Mouse (Mus musculus) forebrain, embryonic 11.5 days (tissue): Measurements from ENCODE around the gene Ccdc8. TPM values are rescaled to one million over a fixed set of nuclear protein-coding genes. Genes with fewer than 3 reads are reported as not detected.
A peak's percentile ranks its signal among the peaks of the same experiment; 100 is the strongest.
"Not testable (repeated sequence)": the region's sequence is repeated elsewhere in the genome, so short reads cannot be mapped to it uniquely, and the experiment has no call there.

Source experiments
- ATAC-seq: fragments of 200-750 bp; cut with Nextera tagmentation; replicated peaks from 2 replicates; pipeline ENCODE4 v1.8.0; 2017; ENCODE audit warnings: moderate TSS enrichment; ENCODE audit not compliant: low FRiP score
- DNase-seq: peaks from one replicate; pipeline ENCODE4 v3.0.0-alpha.2; 2017; ENCODE audit warnings: low spot score
- H3K27ac ChIP-seq: fragments of 300-500 bp; sonication (generic); 2 replicates; pipeline ENCODE4 v1.5.1; 2014; ENCODE audit warnings: low read depth, low read length
- H3K27me3 ChIP-seq: fragments of 300-500 bp; sonication (generic); 2 replicates; pipeline ENCODE4 v1.6.1; 2014; ENCODE audit warnings: mild to moderate bottlenecking, low read length, mixed read lengths; ENCODE audit not compliant: control insufficient read depth, insufficient read depth
- H3K36me3 ChIP-seq: fragments of 300-500 bp; sonication (generic); 2 replicates; pipeline ENCODE4 v1.6.1; 2014; ENCODE audit warnings: mild to moderate bottlenecking, low read length, moderate library complexity, mixed read lengths; ENCODE audit not compliant: control insufficient read depth, insufficient read depth
- H3K4me1 ChIP-seq: fragments of 300-500 bp; sonication (generic); replicated peaks from 2 replicates; pipeline ENCODE4 v1.6.1; 2014; ENCODE audit warnings: low read length, mixed read lengths; ENCODE audit not compliant: control insufficient read depth, insufficient read depth
- H3K4me2 ChIP-seq: fragments of 300-500 bp; sonication (generic); 2 replicates; pipeline ENCODE4 v1.6.1; 2014; ENCODE audit warnings: low read depth, mild to moderate bottlenecking, low read length, moderate library complexity, mixed read lengths; ENCODE audit not compliant: severe bottlenecking
- H3K4me3 ChIP-seq: fragments of 300-500 bp; sonication (generic); 2 replicates; pipeline ENCODE4 v1.5.1; 2014; ENCODE audit warnings: low read depth, low read length
- H3K9ac ChIP-seq: fragments of 300-500 bp; sonication (generic); 2 replicates; pipeline ENCODE4 v1.6.1; 2014; ENCODE audit warnings: low read length
- H3K9me3 ChIP-seq: fragments of 300-500 bp; sonication (generic); 2 replicates; pipeline ENCODE4 v1.6.1; 2016; ENCODE audit warnings: low read length, mixed read lengths; ENCODE audit not compliant: control insufficient read depth
- WGBS: fragments of 180-500 bp; shearing (Covaris S2); extraction: QIAGEN DNeasy Blood & Tissue Kit; methylation state at CpG from one replicate; pipeline ENCODE4 v1.1.7; 2014; 5-methylcytosine and 5-hydroxymethylcytosine counted together
- polyA plus RNA-seq: library from polyadenylated mRNA; unstranded; fragments of >200 nt; fragmentation: Nextera tagmentation; extraction: Ambion mirVana; gene quantifications from 2 replicates; pipeline ENCODE4 v1.2.1, GENCODE M21; 2014

The Ccdc8 gene
- polyA plus RNA-seq, 1 experiment from 2014 or later: 19.0 TPM

DNA sequence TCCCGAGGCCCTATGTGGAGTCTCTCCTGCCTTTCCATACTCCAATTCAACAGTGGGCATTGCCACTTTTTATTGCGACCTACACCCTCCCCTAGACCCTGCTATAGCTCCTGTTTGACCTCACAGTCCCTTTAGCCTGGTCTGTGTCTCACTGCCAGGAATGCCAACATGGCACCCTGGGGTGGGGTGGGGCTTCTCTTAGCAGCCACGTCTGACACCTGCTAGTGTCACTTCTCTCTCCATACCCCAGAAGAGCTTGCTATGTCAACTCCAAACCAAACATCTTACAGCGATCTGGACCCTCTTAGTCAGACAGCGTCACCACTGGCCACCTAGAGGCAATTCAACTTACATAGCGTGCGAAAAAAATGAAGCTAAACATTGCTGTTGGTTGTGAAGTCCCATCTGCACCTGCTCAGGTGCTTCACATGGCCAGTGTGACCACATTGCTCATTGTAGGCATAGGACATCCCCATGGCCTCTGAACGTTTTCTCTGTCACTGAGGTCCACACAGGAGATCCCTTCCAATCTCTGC lies 43.5 kb upstream of the Ccdc8 start:
- H3K9ac ChIP-seq: no peak overlapping the region; the same call in 1 of the 2 replicates
- H3K4me3 ChIP-seq: no peak overlapping the region
- peaks cover 21% of the 10 kb centered on the region for H3K4me1 ChIP-seq
- H3K27me3 ChIP-seq: peaks cover 46% of the 10 kb centered on the region
- no peaks in the 10 kb centered on the region for H3K36me3 ChIP-seq
- H3K9me3 ChIP-seq: no peaks in the 10 kb centered on the region
- H3K4me2 ChIP-seq: no peak overlapping the region
- whole genome bisulfite sequencing: 57% methylated on average over 8 of the region's 8 CpGs
- DNase-seq (no peak), ATAC-seq (no peak)
- no peak overlapping the region for H3K27ac ChIP-seq

DNA sequence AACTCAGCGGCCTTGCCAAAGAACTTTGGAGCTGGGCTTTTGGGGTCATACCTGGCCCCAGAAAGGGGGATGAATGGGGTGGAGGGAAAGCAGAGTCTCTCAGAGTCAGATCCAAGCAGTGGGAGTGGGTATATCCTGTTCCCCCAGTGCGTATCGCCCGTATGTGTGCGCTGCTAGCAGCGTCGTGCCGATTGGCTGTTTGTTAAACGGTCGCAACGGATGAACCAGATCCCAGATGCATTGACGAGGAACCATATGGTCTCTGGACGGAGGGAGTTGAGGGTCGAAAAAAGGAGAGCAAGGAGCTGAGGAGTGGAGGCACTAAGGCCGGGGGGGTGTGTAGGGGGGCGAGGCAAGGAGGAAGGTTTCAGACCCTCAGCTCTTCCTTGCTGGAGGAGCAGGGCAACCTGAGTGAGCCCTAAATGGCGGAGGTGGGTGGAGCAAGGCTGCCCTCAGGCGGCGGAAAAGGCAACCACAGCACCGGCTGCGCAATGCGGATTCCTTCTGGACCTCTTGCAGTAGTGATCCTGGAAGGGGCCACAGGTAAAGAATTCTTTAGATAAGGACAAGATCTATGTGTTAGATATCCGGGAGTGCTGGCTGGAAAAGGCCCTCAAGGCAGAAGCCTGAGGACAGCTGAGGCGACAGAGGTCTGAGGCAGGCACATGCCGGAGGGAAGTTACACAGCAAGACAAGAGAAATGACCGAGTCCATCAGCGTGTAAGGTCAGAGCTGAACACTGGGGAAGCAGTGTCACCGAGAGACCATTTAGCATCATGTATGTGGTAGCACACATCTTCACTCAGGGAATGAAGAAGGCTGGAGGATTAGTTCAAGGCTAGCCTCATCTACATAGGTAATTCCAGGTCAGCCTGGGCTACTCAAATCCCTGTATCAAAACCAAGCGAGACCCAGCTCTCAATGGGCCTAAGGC lies 42.3 kb upstream of the Ccdc8 start:
- peak overlapping the region; percentile 26 for H3K4me3 ChIP-seq
- peaks cover 44% of the 10 kb centered on the region for H3K27me3 ChIP-seq
- WGBS: 12% methylated on average over 29 of the region's 29 CpGs
- no peaks in the 10 kb centered on the region for H3K36me3 ChIP-seq
- peak overlapping the region; percentile 49 for H3K9ac ChIP-seq
- DNase-seq (peak; percentile 92), ATAC-seq (peak; percentile 63)
- no peak overlapping the region for H3K27ac ChIP-seq
- peaks cover 19% of the 10 kb centered on the region for H3K4me1 ChIP-seq
- peak overlapping the region; percentile 54 for H3K4me2 ChIP-seq
- no peaks in the 10 kb centered on the region for H3K9me3 ChIP-seq

DNA sequence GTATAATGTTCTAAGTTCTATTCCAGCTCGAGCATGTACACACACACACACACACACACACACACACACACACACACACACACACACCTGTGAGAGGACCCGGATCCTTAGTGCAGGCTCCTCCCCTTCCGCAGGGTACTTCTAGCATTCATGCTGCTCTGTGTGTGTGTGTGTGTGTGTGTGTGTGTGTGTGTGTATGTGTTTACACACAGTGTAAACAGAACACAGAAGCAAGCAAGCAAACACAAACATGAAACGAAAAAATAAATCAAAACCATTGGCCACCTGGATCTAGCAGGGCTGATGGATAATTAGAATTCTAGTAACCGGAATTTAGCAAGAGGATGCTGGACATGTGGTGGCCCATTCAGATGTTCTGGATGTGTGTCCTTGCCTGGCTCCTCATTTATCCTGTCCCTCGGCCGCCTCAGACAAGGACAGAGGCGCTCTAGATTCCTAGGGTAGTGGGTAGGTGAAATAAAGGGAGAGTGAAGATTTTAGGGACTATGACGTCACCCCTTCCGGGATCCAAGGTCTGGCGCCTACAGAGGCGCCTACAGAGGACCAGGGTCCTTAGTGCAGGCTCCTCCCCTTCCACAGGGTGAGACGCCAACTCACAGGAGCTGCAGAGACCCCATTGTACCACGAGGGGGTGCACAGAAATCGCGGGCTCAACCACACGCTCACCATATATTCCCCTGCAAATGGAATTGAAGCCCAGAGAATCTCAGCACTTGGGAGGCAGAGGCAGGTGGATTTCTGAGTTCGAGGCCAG lies 41.5 kb upstream of the Ccdc8 start:
- Histone ChIP-seq H3K36me3 (no peaks in the 10 kb centered on the region), H3K9me3 (no peaks in the 10 kb centered on the region), H3K27ac (no peak overlapping the region), H3K4me2 (no peak overlapping the region), H3K4me1 (peaks cover 19% of the 10 kb centered on the region), H3K4me3 (no peak overlapping the region), H3K27me3 (peaks cover 35% of the 10 kb centered on the region), H3K9ac (no peak overlapping the region)
- 29% methylated on average over 18 of the region's 18 CpGs for WGBS
- peak; percentile 92 for DNase-seq
- ATAC-seq: peak; percentile 81

DNA sequence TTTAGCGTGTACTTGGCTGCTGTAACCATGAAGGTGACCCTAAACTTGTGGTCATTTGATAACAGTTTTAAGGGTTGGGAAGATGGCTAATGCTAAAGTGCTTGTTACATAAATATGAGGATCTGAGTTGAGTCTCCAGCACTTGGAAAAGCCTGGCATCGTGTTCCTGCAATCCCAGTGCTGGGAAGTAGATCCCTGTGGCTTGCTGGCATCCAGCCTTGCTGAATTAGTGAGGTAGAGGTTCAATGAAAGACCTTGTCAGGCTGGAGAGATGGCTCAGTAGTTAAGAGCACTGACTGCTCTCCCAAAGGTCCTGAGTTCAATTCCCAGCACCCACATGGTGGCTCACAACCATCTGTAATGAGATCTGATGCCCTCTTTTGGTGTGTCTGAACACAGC lies 38.7 kb upstream of the Ccdc8 start:
- H3K4me2 ChIP-seq, DNase-seq, H3K9me3 ChIP-seq, H3K9ac ChIP-seq, H3K27ac ChIP-seq, ATAC-seq, H3K4me1 ChIP-seq, H3K36me3 ChIP-seq, H3K4me3 ChIP-seq, H3K27me3 ChIP-seq: not testable (repeated sequence)
- 64% methylated on average over 2 of the region's 2 CpGs for WGBS

DNA sequence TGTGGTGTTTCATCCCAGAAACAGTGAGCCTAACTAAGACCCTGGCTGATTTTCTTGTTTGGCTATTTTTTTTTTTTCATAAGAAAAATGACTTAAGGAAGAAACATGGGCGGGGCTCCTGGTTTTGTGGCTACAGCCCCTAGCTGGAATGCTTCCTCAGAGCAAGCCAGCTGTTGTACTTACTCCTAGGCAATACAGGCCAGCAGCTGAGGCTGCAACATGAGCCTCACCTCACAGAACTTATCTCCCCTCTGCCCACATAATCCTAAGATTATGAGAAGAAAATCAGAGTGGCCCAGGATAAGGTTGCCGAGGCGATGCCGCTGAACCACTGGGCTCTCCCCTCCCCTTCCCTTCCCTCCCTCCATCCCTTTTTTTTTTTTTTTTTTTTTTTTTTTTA lies 36.8 kb upstream of the Ccdc8 start:
- 89% methylated on average over 4 of the region's 4 CpGs for WGBS
- Histone ChIP-seq H3K4me1 (peaks cover 12% of the 10 kb centered on the region), H3K36me3 (no peaks in the 10 kb centered on the region), H3K4me3 (no peak overlapping the region), H3K9ac (no peak overlapping the region), H3K27ac (no peak overlapping the region), H3K9me3 (no peaks in the 10 kb centered on the region), H3K27me3 (no peaks in the 10 kb centered on the region), H3K4me2 (no peak overlapping the region)
- ATAC-seq (no peak), DNase-seq (no peak)

DNA sequence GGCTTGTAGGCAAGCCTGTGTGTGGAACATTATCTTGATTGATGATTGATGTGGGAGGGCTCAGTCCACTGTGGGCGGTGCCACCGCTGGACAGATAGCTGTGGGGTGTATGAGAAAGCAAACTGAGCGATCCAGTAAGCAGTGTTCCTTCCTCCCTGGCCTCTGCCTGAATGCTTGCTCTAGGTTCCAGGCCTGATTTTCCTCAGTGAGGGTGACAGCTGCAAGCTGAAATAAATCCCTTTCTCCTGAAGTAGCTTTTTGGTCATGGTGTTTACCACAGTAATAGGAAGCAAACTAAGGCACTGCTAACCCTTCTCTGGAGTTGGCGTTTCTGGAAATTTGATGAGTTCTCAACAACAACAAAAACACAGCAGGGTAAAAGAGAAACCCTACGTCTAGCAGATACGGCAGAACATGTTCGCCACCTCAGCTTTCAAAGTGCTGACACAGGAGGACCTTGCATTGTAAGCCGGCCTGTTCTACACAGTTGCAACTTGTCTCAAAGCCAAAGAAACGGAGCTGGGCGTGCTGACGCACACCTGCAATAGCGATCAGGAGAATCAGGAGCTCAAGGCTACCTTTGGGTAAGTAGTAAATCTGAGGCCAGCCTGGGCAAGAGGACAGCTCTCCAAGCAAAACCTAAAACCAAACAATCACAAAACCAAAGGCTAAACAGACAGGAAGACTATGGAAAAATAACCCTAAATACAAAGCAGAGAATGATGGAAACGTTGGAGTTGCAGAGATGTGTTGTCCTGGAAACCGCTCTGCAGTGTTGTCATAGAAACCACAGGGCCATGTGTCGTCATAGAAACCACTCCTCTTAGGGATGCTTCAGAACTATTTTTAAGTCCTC lies 35.9 kb upstream of the Ccdc8 start:
- no peak overlapping the region for H3K9ac ChIP-seq
- H3K4me2 ChIP-seq: no peak overlapping the region
- DNase-seq (no peak), ATAC-seq (no peak)
- no peaks in the 10 kb centered on the region for H3K36me3 ChIP-seq
- H3K27me3 ChIP-seq: no peaks in the 10 kb centered on the region
- WGBS: 61% methylated on average over 15 of the region's 15 CpGs
- H3K4me3 ChIP-seq: no peak overlapping the region
- peak overlapping the region; percentile 55; the same call in 1 of the 2 replicates for H3K27ac ChIP-seq
- no peaks in the 10 kb centered on the region for H3K9me3 ChIP-seq
- H3K4me1 ChIP-seq: peaks cover 11% of the 10 kb centered on the region

DNA sequence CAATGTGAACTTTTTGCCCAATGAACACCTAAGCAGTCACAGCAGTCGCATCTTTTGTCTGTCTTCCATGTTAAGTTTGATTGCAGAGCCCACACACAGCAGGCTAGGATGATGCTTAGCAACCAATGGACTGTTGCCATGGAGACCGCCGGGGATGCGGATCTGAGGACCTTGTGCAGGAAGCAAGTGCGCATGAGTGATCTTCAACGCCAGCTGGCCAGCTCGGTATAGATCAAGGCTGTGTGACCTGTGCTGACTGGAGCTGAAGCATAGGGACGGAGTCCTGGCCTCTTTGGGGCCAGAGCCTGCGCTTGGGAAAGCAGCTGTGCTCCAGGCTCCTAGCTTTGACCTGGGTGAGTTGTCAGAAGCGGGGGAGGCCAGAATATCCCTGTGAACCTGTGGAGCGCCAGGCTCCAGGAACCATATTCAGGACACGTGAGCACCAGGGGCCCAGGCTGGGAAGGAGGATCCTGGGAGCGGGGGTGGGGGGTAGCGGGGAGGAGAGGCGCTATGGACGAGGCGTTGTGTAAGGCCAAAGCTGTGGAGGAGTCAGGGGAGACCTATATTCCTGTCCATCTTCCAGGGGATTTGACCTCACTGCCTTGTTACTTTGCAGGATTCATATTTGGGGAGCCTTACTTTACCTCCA lies 32.8 kb upstream of the Ccdc8 start, which contains the start of gene Pnmal1:
Pnmal1 (plus strand) TSS at position 141 of the 649 bp plus-strand sequence.
- peak within 1 kb of the TSS; percentile 25; the same call in 1 of the 2 replicates for H3K4me3 ChIP-seq
- H3K27ac ChIP-seq: peak within 1 kb of the TSS; percentile 90
- 9% methylated on average over 17 of the region's 17 CpGs for WGBS
- peak within 1 kb of the TSS; percentile 52 for H3K4me2 ChIP-seq
- no peaks in the 10 kb centered on the region for H3K36me3 ChIP-seq
- no peaks in the 10 kb centered on the region for H3K27me3 ChIP-seq
- H3K4me1 ChIP-seq: peaks cover 11% of the 10 kb centered on the region
- DNase-seq (peak; percentile 97), ATAC-seq (peak; percentile 96)
- H3K9me3 ChIP-seq: no peaks in the 10 kb centered on the region
- H3K9ac ChIP-seq: peak within 1 kb of the TSS; percentile 55
